Mouse (Mus musculus) left cerebral cortex, adult 8-10 months (tissue): ENCODE measurements around the gene Pdia3. TPM values are rescaled to one million over a fixed set of nuclear protein-coding genes. Genes with fewer than 3 reads are reported as not detected.
"Not testable (repeated sequence)": the region's sequence is repeated elsewhere in the genome, so short reads cannot be mapped to it uniquely, and the experiment has no call there.

Experiments
- DNase-seq, 2 experiments: peaks; one replicate each; pipeline ENCODE4 v3.0.0; 2022; ENCODE audit warnings: low spot score in 2 of 2
- microRNA-seq, 2 experiments: library from miRNA; unstranded; fragments of <30 nt; microRNA quantifications; one replicate each; pipeline ENCODE4 v1.2.0; 2022
- total RNA-seq, 4 experiments: library from RNA; stranded (reverse); gene quantifications; 2 replicates each; pipeline ENCODE4 v1.2.4; 2022

Gene Pdia3
- total RNA-seq, 4 experiments from 2014 or later, result 140 to 171 (median 153) TPM

DNA sequence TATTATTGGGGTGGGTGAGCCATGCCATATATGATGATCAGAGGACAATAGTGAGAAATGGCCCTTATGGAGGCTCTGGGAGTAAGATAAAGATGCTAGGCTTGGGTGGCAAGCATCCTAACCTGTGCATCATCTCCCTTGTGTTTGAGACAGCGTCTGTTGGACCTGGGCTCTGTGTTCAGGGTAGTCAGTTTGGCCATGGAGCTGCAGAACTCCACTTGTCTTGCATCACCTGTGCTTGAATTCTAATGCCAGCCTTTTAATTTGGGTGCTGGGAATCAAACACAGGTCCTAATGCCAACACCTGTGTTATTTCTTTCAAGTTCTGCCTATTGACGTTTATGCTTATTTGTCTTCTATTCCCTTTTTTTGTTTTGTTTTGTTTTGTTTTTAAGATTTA is 61.7 kb downstream of the Pdia3 start:
- not testable (repeated sequence) for DNase-seq

DNA sequence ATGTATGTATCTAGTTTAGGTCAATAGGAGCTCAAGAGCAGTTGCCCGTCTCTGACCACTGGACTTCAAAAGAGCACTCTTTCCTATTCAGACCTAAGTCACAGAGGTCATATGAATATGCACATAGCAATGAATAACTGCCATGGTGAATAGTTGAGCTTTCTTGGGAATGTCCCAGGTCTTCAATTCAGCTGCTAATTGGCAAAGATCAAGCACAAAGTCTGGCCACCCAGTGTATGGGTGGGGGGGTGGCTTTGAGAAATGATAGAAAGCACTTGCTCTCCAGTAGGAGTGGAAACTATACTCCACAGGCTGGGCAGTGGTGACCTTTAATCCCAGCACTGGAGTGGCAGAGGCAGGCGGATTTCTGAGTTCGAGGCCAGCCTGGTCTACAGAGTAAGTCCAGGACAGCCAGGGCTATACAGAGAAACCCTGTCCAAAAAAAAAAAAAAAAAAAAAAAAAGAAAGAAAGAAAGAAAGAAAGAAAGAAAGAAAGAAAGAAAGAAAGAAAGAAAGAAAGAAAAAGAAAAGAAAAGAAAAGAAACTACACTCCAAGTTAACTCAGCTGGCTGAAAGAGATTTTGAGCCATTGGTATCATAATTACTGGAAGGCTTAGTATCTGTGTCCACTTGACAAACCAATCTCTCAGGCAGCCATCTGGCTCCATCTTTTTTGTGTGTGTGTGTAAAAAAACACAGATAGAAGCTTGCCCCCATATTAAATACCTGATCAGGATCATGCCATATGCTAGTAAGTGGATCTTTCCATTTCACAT is 64.1 kb downstream of the Pdia3 start:
- no peak for DNase-seq

DNA sequence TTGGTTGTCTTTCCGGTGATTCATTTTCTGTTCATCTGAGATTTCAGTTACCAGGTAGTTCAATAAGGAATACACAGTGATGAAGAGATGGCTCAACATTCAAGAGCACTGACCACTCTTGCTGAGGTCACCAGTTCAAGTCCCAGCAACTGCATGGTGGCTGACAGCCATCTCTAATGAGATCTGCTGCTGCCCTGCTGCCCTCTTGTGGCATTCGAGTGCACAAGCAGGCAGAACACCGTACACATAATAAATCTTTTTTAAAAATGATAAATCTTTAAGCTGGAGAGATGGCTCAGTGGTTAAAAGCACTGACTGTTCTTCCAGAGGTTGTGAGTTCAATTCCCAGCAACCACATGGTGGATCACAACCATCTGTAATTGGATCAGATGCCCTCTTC is 66.9 kb downstream of the Pdia3 start:
- no peak for DNase-seq

DNA sequence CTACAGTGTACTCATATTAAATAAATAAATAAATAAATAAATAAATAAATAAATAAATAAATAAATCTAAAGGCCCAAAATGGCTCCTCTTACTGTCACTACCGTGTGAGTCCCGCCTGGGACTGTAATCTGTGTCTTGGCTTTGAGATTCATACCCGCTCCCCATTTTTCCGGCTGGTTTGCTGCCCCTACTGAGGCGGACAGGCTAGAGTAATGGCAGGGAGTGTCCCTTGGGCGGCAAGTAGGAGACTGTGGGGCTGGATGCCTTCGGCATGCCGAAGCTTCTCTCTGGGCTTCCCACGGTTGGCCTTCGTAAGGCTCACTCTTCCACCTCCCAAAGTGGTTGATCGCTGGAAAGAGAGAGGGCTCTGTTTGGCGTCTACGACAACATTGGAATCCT is 67.3 kb downstream of the Pdia3 start:
- not testable (repeated sequence) for DNase-seq

DNA sequence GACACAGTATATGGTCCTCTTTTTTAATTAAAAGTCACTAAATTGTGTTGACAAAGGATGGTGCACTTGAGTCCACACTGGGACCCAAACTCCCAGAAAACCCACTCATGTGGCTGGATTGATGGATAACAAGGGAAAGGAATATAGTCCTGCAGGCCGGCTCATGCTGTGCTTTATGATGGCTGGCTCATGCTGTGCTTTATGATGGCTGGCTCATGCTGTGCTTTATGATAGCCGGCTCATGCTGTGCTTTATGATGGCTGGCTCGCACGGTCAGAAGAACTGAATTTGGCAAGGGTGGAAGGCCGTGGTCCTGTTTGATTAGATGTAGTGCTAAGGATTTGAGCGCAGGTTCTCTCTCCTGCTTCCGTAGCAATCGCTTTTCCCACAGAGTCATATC is 70.0 kb downstream of the Pdia3 start:
- no peak for DNase-seq

DNA sequence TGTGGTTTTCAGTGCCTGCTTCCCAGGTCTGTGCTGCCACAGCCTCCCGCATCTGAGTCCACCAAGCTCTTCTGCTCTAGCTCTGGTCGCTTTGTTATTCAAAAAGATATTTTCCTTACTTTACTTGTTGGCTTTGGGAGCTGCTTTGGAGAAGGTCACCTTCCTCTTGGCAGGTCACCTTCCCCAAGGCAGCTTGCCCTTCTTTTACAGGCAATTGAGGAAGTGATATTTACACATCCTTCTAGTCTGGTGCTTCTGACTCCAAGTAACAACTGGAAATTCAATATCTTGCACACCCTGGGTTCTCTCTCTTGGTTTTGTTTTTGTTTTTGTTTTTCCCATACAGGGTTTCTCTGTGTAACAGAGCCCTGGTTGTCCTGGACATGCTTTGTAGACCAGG is 70.8 kb downstream of the Pdia3 start:
- not testable (repeated sequence) for DNase-seq

Small RNA genes within 50 kb of the gene (microRNA-seq; reads per million reads assigned to microRNA genes)
- 0 reads per million in 2 experiments for gene Gm22953

Other genes starting within 250 kb of the Pdia3 start
- 10 to 100 TPM; 34.4 to 39.3 (median 34.7) TPM for gene Tubgcp4, start 243.1 kb upstream of the Pdia3 start, total RNA-seq
- gene Zscan29, start 242.7 kb upstream of the Pdia3 start, total RNA-seq, result 1 to 10 TPM; 4.9 to 6.5 (median 6.0) TPM
- 100 to 1,000 TPM; 139 to 154 (median 147) TPM for gene Trp53bp1, start 142.4 kb upstream of the Pdia3 start, total RNA-seq
- 100 to 1,000 TPM; 617 to 748 (median 671) TPM for gene Map1a, start 124.2 kb upstream of the Pdia3 start, total RNA-seq
- 100 to 1,000 TPM; 121 to 145 (median 130) TPM for gene Ppip5k1, start 58.4 kb upstream of the Pdia3 start, total RNA-seq
- 100 to 1,000 TPM; 418 to 426 (median 425) TPM for gene Ckmt1, start 56.1 kb upstream of the Pdia3 start, total RNA-seq
- gene Strc, start 26.6 kb upstream of the Pdia3 start, total RNA-seq, result under 1 TPM; 0.09 to 0.91 (median 0.32) TPM
- gene Catsper2, start within 50 bp of the Pdia3 start, total RNA-seq, result 1 to 10 TPM; 4.2 to 5.9 (median 5.1) TPM
- not detected for gene Ell3, start 30.5 kb downstream of the Pdia3 start, total RNA-seq
- gene Serf2, start 35.4 kb downstream of the Pdia3 start, total RNA-seq, result 100 to 1,000 TPM; 116 to 169 (median 143) TPM
- gene Hypk, start 39.5 kb downstream of the Pdia3 start, total RNA-seq, result 10 to 100 TPM; 12.1 to 25.0 (median 17.5) TPM
- 1 to 10 TPM in 1 of 4 experiments, under 1 TPM in 3; 0.27 to 1.1 (median 0.50) TPM for gene Serinc4, start 43.0 kb downstream of the Pdia3 start, total RNA-seq
- 10 to 100 TPM; 39.4 to 47.4 (median 43.8) TPM for gene Mfap1b, start 60.3 kb downstream of the Pdia3 start, total RNA-seq
- gene Mfap1a, start 92.9 kb downstream of the Pdia3 start, total RNA-seq, result 10 to 100 TPM; 31.1 to 37.4 (median 33.7) TPM
- gene Wdr76, start 92.9 kb downstream of the Pdia3 start, total RNA-seq, result 1 to 10 TPM; 4.8 to 5.3 (median 4.9) TPM